Mouse (Mus musculus) megakaryocyte-erythroid progenitor cell, adult 5-6 weeks (primary cell): Measurements from ENCODE around the gene Banf2. TPM values are rescaled to one million over a fixed set of nuclear protein-coding genes. Genes with fewer than 3 reads are reported as not detected.

ENCODE experiments used
- ATAC-seq: replicated peaks from 2 replicates; pipeline ENCODE4 v1.8.0; 2016; ENCODE audit warnings: mild to moderate bottlenecking, inconsistent platforms; ENCODE audit not compliant: severe bottlenecking, poor library complexity, low FRiP score, low TSS enrichment
- total RNA-seq, 2 experiments: library from RNA; stranded (forward) in 1 of 2; stranded (reverse) in 1 of 2; fragments of 200-1000, 215-1000 nt in 1 of 2; fragments of >200 nt in 1 of 2; fragmentation: Nextera tagmentation in 1 of 2; gene quantifications; 2 replicates each; pipeline ENCODE4 v1.2.3; 2014 to 2017

The Banf2 gene
- total RNA-seq, 2 experiments from 2014 or later: not detected

- ATAC-seq: no peak
Observed at GRCm38 (mm10) chr2:144086183-144086847, 53.5 kb downstream of the Banf2 start.

DNA sequence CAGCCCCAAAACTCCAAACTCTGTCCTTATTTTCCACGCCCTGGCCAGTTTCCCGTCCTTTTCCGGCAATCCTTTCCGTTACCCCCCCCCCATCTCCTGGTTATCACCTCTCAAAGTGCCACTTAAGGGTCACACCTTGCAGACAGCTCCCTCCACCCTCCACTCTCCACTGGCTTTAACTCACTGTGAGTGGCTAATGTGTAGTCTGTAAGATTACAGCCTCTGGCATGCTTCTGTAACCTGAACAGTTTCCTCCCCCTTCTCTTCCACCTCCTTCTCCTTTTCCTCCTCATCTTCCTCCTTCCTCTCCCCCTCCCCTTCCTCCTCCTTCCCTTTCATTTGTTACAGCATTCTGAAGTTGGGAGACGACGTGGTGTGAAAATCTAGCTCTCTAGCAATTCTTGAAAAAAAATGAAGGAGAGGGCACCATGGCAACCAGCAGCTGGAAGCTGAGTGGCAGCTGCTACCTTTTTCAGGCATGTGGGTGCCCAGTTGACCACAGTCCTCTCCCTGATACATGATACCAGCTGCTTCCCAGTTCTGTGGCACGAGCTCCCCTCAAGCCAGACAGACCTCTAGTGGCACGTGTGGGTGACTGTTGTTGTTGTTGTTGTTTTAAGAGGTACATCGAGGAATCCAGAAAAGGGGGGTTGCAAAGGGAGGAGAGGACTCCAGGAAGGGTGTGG lies 55.2 kb downstream of the Banf2 start:
- ATAC-seq: no peak

GRCm38 (mm10) chr2:144092767-144093166 lies 59.9 kb downstream of the Banf2 start:
- ATAC-seq: no peak

DNA sequence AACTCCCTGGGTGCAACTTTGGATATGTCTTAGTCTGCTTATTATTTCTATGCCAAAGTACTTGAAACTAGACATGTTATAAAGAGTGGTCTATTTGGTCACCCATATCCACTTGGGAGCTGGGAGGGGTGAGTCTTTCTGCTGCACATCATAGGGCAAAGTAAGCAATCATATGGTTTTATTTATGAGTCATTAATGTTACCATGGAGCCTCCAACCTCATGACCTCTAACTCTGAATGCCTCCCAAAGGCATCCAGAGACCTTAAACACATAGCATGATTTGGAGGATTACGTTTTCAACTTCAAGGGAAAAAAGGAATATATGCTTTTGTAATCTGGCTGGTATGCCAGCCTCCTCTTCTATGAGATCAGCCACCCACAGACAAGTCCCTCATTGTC lies 61.9 kb downstream of the Banf2 start:
- no peak for ATAC-seq

DNA sequence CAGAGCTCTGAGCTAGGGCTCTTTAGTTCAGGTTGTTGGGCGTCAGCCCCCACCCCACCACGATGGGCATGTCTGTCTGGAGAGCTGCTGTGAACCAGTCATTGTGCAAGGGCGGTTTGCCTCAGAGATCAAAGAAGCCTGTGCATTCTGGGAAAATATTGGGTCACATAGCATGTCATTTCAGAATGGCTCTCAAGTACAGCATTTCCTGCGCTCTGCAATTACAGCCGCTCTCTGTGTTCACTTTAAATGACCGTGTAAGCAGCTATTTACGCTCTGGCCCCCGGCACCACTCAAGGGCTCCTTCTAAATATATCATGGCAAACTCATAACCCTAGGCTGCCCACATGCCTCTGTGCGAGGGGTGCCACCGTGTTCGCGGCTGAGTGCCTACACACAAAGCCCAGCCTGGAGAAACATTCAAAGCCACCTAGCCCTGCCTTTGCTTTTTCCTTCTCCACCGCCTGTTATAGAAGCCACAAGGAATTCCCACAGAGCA lies 68.7 kb downstream of the Banf2 start:
- no peak for ATAC-seq

GRCm38 (mm10) chr2:144107374-144107773 lies 74.5 kb downstream of the Banf2 start:
- ATAC-seq: no peak

GRCm38 (mm10) chr2:144107810-144108209 lies 75.0 kb downstream of the Banf2 start:
- no peak for ATAC-seq

DNA sequence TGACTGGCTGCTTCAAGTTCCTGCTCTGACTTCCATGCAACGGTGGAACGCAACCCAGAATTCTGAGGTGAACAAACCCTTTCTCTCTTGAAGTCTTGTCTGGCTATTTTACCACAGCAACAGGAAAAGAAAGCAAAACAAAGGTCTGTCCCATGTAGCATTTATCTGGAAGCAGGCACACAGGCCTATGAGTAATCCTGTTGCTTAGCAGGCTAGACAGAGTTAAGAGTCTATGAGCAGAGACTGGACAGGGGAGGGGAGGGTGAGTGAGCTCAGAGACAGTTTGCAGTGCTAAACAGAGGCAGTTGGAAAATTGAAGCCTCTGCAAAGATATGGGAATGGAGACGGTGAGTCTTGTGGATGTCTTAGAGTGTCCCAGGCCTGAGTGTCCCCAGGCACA lies 75.5 kb downstream of the Banf2 start:
- no peak for ATAC-seq

DNA sequence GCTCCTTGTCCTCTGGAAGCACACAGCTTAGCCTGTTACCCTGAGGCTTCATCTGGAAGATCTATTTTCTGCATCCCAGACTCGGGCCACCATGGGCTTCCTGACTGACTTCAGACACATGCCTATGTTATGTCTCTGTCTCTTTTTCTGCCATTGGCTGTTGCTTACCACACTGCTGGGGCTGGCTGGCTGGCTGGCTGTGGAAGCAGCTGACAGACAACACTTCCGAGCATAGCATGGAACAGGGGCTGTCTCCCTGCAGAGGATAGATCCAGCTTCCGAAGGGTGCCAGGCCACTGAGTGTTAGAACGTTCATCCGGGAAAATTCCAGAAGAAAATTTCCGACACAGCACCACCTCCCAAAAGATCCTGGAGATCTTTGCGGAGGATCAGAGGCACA lies 79.1 kb downstream of the Banf2 start:
- no peak for ATAC-seq

GRCm38 (mm10) chr2:144112666-144113065 lies 79.8 kb downstream of the Banf2 start:
- ATAC-seq: no peak

- ATAC-seq: no peak
Observed at GRCm38 (mm10) chr2:144118061-144118460, 85.2 kb downstream of the Banf2 start.

- ATAC-seq: no peak
Observed at GRCm38 (mm10) chr2:144120186-144120823, 87.4 kb downstream of the Banf2 start.

GRCm38 (mm10) chr2:144122068-144122467 lies 89.2 kb downstream of the Banf2 start:
- ATAC-seq: no peak

Other genes with a start within 250 kb of the Banf2 start
- not detected in 2 replicates for gene Bfsp1, start 169.9 kb upstream of the Banf2 start, total RNA-seq (2014; fragmentation: Nextera tagmentation)
- not detected in 2 replicates for gene Bfsp1, start 169.9 kb upstream of the Banf2 start, total RNA-seq (2017)
- gene Dstn, start 117.7 kb upstream of the Banf2 start, total RNA-seq (2014; fragmentation: Nextera tagmentation): 57.0 and 76.7 TPM in 2 replicates
- 102 and 166 TPM in 2 replicates for gene Dstn, start 117.7 kb upstream of the Banf2 start, total RNA-seq (2017)
- gene Rrbp1, start 21.8 kb upstream of the Banf2 start, total RNA-seq (2014; fragmentation: Nextera tagmentation): 107 and 111 TPM in 2 replicates
- gene Rrbp1, start 21.8 kb upstream of the Banf2 start, total RNA-seq (2017): 91.8 and 92.1 TPM in 2 replicates
- 9.5 and 16.1 TPM in 2 replicates for gene Mgme1, start 237.6 kb downstream of the Banf2 start, total RNA-seq (2014; fragmentation: Nextera tagmentation)
- gene Mgme1, start 237.6 kb downstream of the Banf2 start, total RNA-seq (2017): 24.7 and 31.8 TPM in 2 replicates
- gene Snx5, start 237.8 kb downstream of the Banf2 start, total RNA-seq (2014; fragmentation: Nextera tagmentation): 326 and 333 TPM in 2 replicates
- gene Snx5, start 237.8 kb downstream of the Banf2 start, total RNA-seq (2017): 444 and 510 TPM in 2 replicates